Mouse (Mus musculus): Measurements from ENCODE around the gene Lnx2. TPM values are rescaled to one million over a fixed set of nuclear protein-coding genes. Genes with fewer than 3 reads are reported as not detected.

The Lnx2 gene
- total and polyA plus RNA-seq, 3 experiments, result 20.3 to 30.1 (median 22.9) TPM

GRCm38 (mm10) chr5:147089836-147090235 is 13.4 kb upstream of the Lnx2 start:
- in situ Hi-C loops (cut with MboI; ENCODE audit: low pct_ligation_motif_present, low pct_unique_long_range_greater_than_20kb, low sequenced_read_pairs) (no loop called here), dilution Hi-C loops (cut with MboI; ENCODE audit: extremely low pct_ligation_motif_present, extremely low pct_unique_long_range_greater_than_20kb, low sequenced_read_pairs) (no loop called here)
- H3K36me3 ChIP-seq (replicated peaks in 1 of 2; ENCODE audit: control insufficient read depth in 1 of 2, insufficient read depth in 1 of 2, low read length in 1 of 2), result peaks cover 17 to 91% of the 10 kb centered on the region in 2 experiments
- peaks cover 0 to 12% of the 10 kb centered on the region in 2 experiments; a peak in 2 of 4 replicates for H3K4me1 ChIP-seq (ENCODE audit: control insufficient read depth in 1 of 2, insufficient read depth in 2 of 2)
- H3K79me2 ChIP-seq (replicated peaks; ENCODE audit: control insufficient read depth, extremely low read depth, insufficient read depth, poor library complexity, severe bottlenecking), result peaks cover 36% of the 10 kb centered on the region
- no peak for TF ChIP-seq BHLHE40 (IDR thresholded peaks at IDR 0.05; ENCODE audit: low read depth, low read length)
- no peak for TF ChIP-seq TBP (conservative IDR thresholded peaks at IDR 0.05; ENCODE audit: low read depth, low read length)
- TF ChIP-seq SMC3 (IDR thresholded peaks at IDR 0.05; ENCODE audit: low read depth, low read length), result no peak
- TF ChIP-seq MAX (IDR thresholded peaks at IDR 0.05; ENCODE audit: low read length), result no peak
- TF ChIP-seq JUND (conservative IDR thresholded peaks at IDR 0.05; ENCODE audit: low read depth, low read length), result no peak
- TF ChIP-seq JUN (IDR thresholded peaks at IDR 0.05; ENCODE audit: insufficient read depth, low read depth, low read length), result no peak
- H3K4me3 ChIP-seq (replicated peaks in 1 of 3; ENCODE audit: low read depth in 2 of 3, low read length in 2 of 3, poor library complexity in 1 of 3), result no peak overlapping the region
- no peak overlapping the region for H3K9ac ChIP-seq (ENCODE audit: insufficient read depth, low read depth)
- H3K9me3 ChIP-seq (replicated peaks; ENCODE audit: low read length), result no peaks in the 10 kb centered on the region
- no peak overlapping the region for H3K27ac ChIP-seq (ENCODE audit: insufficient read depth, low read depth)
- H3K4me2 ChIP-seq (ENCODE audit: insufficient read depth, low read depth, poor library complexity, severe bottlenecking), result no peak overlapping the region
- no peak for DNase-seq (ENCODE audit: extremely low read depth)
- no peaks in the 10 kb centered on the region for H3K27me3 ChIP-seq (replicated peaks)

- H3K79me2 ChIP-seq (replicated peaks; ENCODE audit: control insufficient read depth, extremely low read depth, insufficient read depth, poor library complexity, severe bottlenecking), result peaks cover 40% of the 10 kb centered on the region
- no peak overlapping the region for H3K4me2 ChIP-seq (ENCODE audit: insufficient read depth, low read depth, poor library complexity, severe bottlenecking)
- no peaks in the 10 kb centered on the region for H3K27me3 ChIP-seq (replicated peaks)
- dilution Hi-C loops (cut with MboI; ENCODE audit: extremely low pct_ligation_motif_present, extremely low pct_unique_long_range_greater_than_20kb, low sequenced_read_pairs), result no loop called here
- no peak for DNase-seq (ENCODE audit: extremely low read depth)
- peaks cover 0 to 14% of the 10 kb centered on the region in 2 experiments; a peak in 2 of 4 replicates for H3K4me1 ChIP-seq (ENCODE audit: control insufficient read depth in 1 of 2, insufficient read depth in 2 of 2)
- no peak overlapping the region for H3K9ac ChIP-seq (ENCODE audit: insufficient read depth, low read depth)
- H3K36me3 ChIP-seq (replicated peaks in 1 of 2; ENCODE audit: control insufficient read depth in 1 of 2, insufficient read depth in 1 of 2, low read length in 1 of 2), result peaks cover 19 to 87% of the 10 kb centered on the region in 2 experiments
- H3K27ac ChIP-seq (ENCODE audit: insufficient read depth, low read depth), result no peak overlapping the region
- no peak for TF ChIP-seq KAT2A (IDR thresholded peaks at IDR 0.05; ENCODE audit: insufficient replicate concordance, low read length)
- TF ChIP-seq CTCF (conservative IDR thresholded peaks at IDR 0.05 in 1 of 2, IDR thresholded peaks at IDR 0.05 in 1 of 2; ENCODE audit: low read depth in 2 of 2, low read length in 2 of 2), result no peak
- no peak for TF ChIP-seq MAFK (IDR thresholded peaks at IDR 0.05; ENCODE audit: insufficient replicate concordance, low read length)
- TF ChIP-seq EP300 (IDR thresholded peaks at IDR 0.05; ENCODE audit: low read length), result no peak
- TF ChIP-seq NRF1 (IDR thresholded peaks at IDR 0.05; ENCODE audit: low read depth, low read length), result no peak
- no peak for TF ChIP-seq ZC3H11A (IDR thresholded peaks at IDR 0.05; ENCODE audit: low read depth, low read length)
- TF ChIP-seq MAZ (IDR thresholded peaks at IDR 0.05; ENCODE audit: low read depth, low read length), result no peak
- no peak for TF ChIP-seq UBTF (IDR thresholded peaks at IDR 0.05; ENCODE audit: low read depth, low read length)
- TF ChIP-seq CHD1 (IDR thresholded peaks at IDR 0.05; ENCODE audit: low read depth, low read length), result no peak
- no peak for TF ChIP-seq ZMIZ1 (IDR thresholded peaks at IDR 0.05; ENCODE audit: low read depth, low read length)
- TF ChIP-seq TCF12 (IDR thresholded peaks at IDR 0.05; ENCODE audit: low read depth, low read length), result no peak
- TF ChIP-seq JUND (conservative IDR thresholded peaks at IDR 0.05; ENCODE audit: low read depth, low read length), result no peak
- TF ChIP-seq GABPA (IDR thresholded peaks at IDR 0.05; ENCODE audit: insufficient replicate concordance, low read depth, low read length), result no peak
- TF ChIP-seq MAX (IDR thresholded peaks at IDR 0.05; ENCODE audit: low read length), result no peak
- TF ChIP-seq PAX5 (IDR thresholded peaks at IDR 0.05; ENCODE audit: low read length), result no peak
- TF ChIP-seq SIN3A (IDR thresholded peaks at IDR 0.05; ENCODE audit: low read length), result no peak
- no peak for TF ChIP-seq POLR2AphosphoS2 (IDR thresholded peaks at IDR 0.05; ENCODE audit: low read depth, low read length)
- no peak for TF ChIP-seq IRF4 (IDR thresholded peaks at IDR 0.05; ENCODE audit: low read depth, low read length)
- no peaks in the 10 kb centered on the region for H3K9me3 ChIP-seq (replicated peaks; ENCODE audit: low read length)
- in situ Hi-C loops (cut with MboI; ENCODE audit: low pct_ligation_motif_present, low pct_unique_long_range_greater_than_20kb, low sequenced_read_pairs), result no loop called here
- no peak overlapping the region for H3K4me3 ChIP-seq (replicated peaks in 1 of 3; ENCODE audit: low read depth in 2 of 3, low read length in 2 of 3, poor library complexity in 1 of 3)
Observed at GRCm38 (mm10) chr5:147086816-147087215, 10.4 kb upstream of the Lnx2 start.
